Mouse (Mus musculus) embryonic fibroblast, embryonic 13.5 days (primary cell): ENCODE measurements around the gene Gng7.

Source experiments
- CTCF ChIP-seq: IDR thresholded peaks from 2 replicates; pipeline ENCODE4 v1.5.1; 2011; ENCODE audit warnings: mild to moderate bottlenecking, control low read depth, low read length, moderate library complexity, borderline replicate concordance; ENCODE audit not compliant: insufficient read depth
- POLR2A ChIP-seq: IDR thresholded peaks from 2 replicates; pipeline ENCODE4 v1.6.1; 2011; ENCODE audit warnings: low read depth, mild to moderate bottlenecking, control low read depth, low read length, moderate library complexity

DNA sequence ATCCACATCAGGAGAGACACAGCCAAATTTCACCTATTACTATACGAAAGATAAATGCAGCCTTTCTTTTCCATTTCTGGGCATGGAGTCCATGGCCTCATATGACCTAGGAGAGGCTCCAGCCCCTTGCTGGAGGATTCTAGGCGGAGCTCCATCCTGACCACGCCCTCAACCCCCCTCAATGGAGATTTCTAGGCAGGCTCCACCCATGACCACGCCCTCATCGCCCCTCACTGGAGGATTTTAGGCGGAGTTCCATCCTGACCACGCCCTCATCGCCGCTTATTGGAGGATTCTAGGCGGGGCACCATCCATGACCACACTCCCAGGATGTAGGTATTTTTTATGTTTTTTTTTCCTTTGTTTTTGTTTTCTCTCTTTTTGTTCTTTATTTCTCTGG lies 3.6 kb upstream of the Gng7 start:
- TF ChIP-seq CTCF (no peak), POLR2A (no peak)
